9 mouse cellular contexts compared by ENCODE assay signal in genomic region chr9:64624536-64624935, GRCm38 (mm10).
DNase-seq lines count a peak whose midpoint lies in the region; ATAC-seq lines count a peak whose summit lies in the region.
"Had no signal": no experiment of that assay in that cellular context is flagged by ENCODE, and none has a peak within 500 bp of the region (broad histone marks: within the 10 kb centered on the region; RNA-seq: fewer than 3 reads in every experiment).

No protein-coding gene starts in this region.

- H3K9ac ChIP-seq in hindbrain, embryonic 11.5 days (ENCODE audit: low read depth, low read length): no peak overlapping the region
- H3K9ac ChIP-seq in hindbrain, embryonic 16.5 days (ENCODE audit: low read depth, low read length): no peak overlapping the region
- no peak overlapping the region for H3K9ac ChIP-seq in liver, embryonic 13.5 days
- H3K9ac ChIP-seq: stomach, embryonic 15.5 days had no signal

- H3K4me3 ChIP-seq in hindbrain, embryonic 11.5 days (ENCODE audit: low read depth, low read length): no peak overlapping the region
- H3K4me3 ChIP-seq in hindbrain, embryonic 16.5 days (ENCODE audit: low read length): no peak overlapping the region
- no peak overlapping the region for H3K4me3 ChIP-seq in liver, embryonic 13.5 days (replicated peaks)
- H3K4me3 ChIP-seq: stomach, embryonic 15.5 days had no signal

- ATAC-seq in hindbrain, embryonic 11.5 days (ENCODE audit: low FRiP score): no peak
- no peak for ATAC-seq in hindbrain, embryonic 16.5 days
- no peak for ATAC-seq in liver, embryonic 13.5 days (ENCODE audit: low read depth)
- no peak for ATAC-seq in cerebellum, adult (ENCODE audit: insufficient number of reproducible peaks, low FRiP score, low TSS enrichment)

- no peaks in the 10 kb centered on the region for H3K4me1 ChIP-seq in hindbrain, embryonic 11.5 days (replicated peaks; ENCODE audit: control insufficient read depth, insufficient read depth, low read length)
- peaks cover 16% of the 10 kb centered on the region for H3K4me1 ChIP-seq in hindbrain, embryonic 16.5 days (ENCODE audit: control insufficient read depth, insufficient read depth, low read depth, low read length)
- H3K4me1 ChIP-seq in liver, embryonic 13.5 days (replicated peaks): no peaks in the 10 kb centered on the region
- H3K4me1 ChIP-seq: stomach, embryonic 15.5 days had no signal

- H3K36me3 ChIP-seq in hindbrain, embryonic 11.5 days (ENCODE audit: control insufficient read depth, insufficient read depth, low read length): no peaks in the 10 kb centered on the region
- H3K36me3 ChIP-seq in hindbrain, embryonic 16.5 days (ENCODE audit: control insufficient read depth, insufficient read depth, low read length): no peaks in the 10 kb centered on the region
- H3K36me3 ChIP-seq in liver, embryonic 13.5 days: no peaks in the 10 kb centered on the region
- H3K36me3 ChIP-seq: stomach, embryonic 15.5 days had no signal

- intact Hi-C loops in left cerebral cortex, postnatal 14 days (cut with DNase I): no loop called here

- peak; percentile 73 for DNase-seq in hindbrain, embryonic 11.5 days (ENCODE audit: low spot score)
- DNase-seq in ES-CJ7 (ENCODE audit: low read depth, low spot score): peak; percentile 82
- peak; percentile 65 for DNase-seq in c-Kit-positive CD71-positive TER-119-negative erythroid progenitor cells, embryonic 14.5 days (ENCODE audit: low read depth)
- DNase-seq in liver, embryonic 13.5 days: peak; percentile 31
- DNase-seq in left cerebral cortex, postnatal 14 days (ENCODE audit: low spot score in 2 of 2): no peak
- no peak for DNase-seq in frontal cortex, postnatal 10 days (ENCODE audit: low spot score in 2 of 2)

- H3K4me2 ChIP-seq in hindbrain, embryonic 11.5 days (replicated peaks; ENCODE audit: low read depth, low read length): no peak overlapping the region
- H3K4me2 ChIP-seq in hindbrain, embryonic 16.5 days (ENCODE audit: low read length): no peak overlapping the region
- H3K4me2 ChIP-seq in liver, embryonic 13.5 days: no peak overlapping the region
- H3K4me2 ChIP-seq: stomach, embryonic 15.5 days had no signal

- H3K9me3 ChIP-seq in hindbrain, embryonic 11.5 days (ENCODE audit: control insufficient read depth, low read length): no peaks in the 10 kb centered on the region
- H3K9me3 ChIP-seq in hindbrain, embryonic 16.5 days (ENCODE audit: control insufficient read depth, low read length): no peaks in the 10 kb centered on the region
- H3K9me3 ChIP-seq in liver, embryonic 13.5 days (replicated peaks): no peaks in the 10 kb centered on the region
- H3K9me3 ChIP-seq: stomach, embryonic 15.5 days had no signal

- no peak overlapping the region for H3K27ac ChIP-seq in hindbrain, embryonic 11.5 days (ENCODE audit: low read depth, low read length)
- H3K27ac ChIP-seq in hindbrain, embryonic 16.5 days (ENCODE audit: low read depth, low read length): no peak overlapping the region
- H3K27ac ChIP-seq in liver, embryonic 13.5 days: no peak overlapping the region
- H3K27ac ChIP-seq: stomach, embryonic 15.5 days had no signal

- no peaks in the 10 kb centered on the region for H3K27me3 ChIP-seq in hindbrain, embryonic 11.5 days (ENCODE audit: control insufficient read depth, insufficient read depth, low read length)
- peaks cover 4% of the 10 kb centered on the region; the same call in 1 of the 2 replicates for H3K27me3 ChIP-seq in hindbrain, embryonic 16.5 days (replicated peaks; ENCODE audit: control insufficient read depth, insufficient read depth, low read length)
- 0 out of 2 replicates have a peak, but pooled peaks cover 3% of the 10 kb centered on the region for H3K27me3 ChIP-seq in liver, embryonic 13.5 days
- H3K27me3 ChIP-seq: stomach, embryonic 15.5 days had no signal

- 80% methylated on average over 8 of the region's 8 CpGs for WGBS in hindbrain, embryonic 11.5 days
- 69% methylated on average over 8 of the region's 8 CpGs for WGBS in hindbrain, embryonic 16.5 days
- WGBS in liver, embryonic 13.5 days (ENCODE audit: insufficient replicate concordance): 75% methylated on average over 8 of the region's 8 CpGs

Comparison
In these comparisons a context has a peak if more than half of its experiments do, and no peak if none do; other contexts are left out.
1. DNase-seq: peak in hindbrain, embryonic 11.5 days (single experiment), ES-CJ7 (single experiment), c-Kit-positive CD71-positive TER-119-negative erythroid progenitor cells, embryonic 14.5 days (single experiment) and liver, embryonic 13.5 days (single experiment); none in left cerebral cortex, postnatal 14 days (0 of 2) and frontal cortex, postnatal 10 days (0 of 2).